Mouse (Mus musculus): Measurements from ENCODE around the gene Tnik. TPM values are rescaled to one million over a fixed set of nuclear protein-coding genes. Genes with fewer than 3 reads are reported as not detected.

Gene Tnik
- total RNA-seq, 1 experiment from 2014 or later = 19.7 TPM

DNA sequence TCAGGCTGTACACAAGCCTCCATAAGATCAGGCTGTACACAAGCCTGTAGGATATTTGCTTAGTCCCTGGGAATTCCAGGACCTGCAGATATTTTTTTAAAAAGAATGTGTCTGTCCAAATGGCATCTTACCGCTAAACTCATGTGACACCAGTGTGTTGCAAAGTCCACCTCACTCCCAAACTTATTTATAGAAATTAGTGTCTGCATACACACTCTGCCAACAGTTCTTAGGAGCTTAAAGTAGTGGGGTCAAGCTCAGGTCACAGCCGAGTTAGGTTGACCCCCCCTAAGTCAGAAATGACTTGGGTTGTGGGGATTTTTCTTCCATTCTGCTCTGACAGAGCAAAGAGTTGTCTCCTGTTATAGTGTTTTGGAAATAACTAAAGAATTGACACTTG, 168.4 kb downstream of the Tnik start:
- no peak for ATAC-seq (replicated peaks; ENCODE audit: insufficient number of reproducible peaks, low FRiP score, low TSS enrichment, poor library complexity, severe bottlenecking)

DNA sequence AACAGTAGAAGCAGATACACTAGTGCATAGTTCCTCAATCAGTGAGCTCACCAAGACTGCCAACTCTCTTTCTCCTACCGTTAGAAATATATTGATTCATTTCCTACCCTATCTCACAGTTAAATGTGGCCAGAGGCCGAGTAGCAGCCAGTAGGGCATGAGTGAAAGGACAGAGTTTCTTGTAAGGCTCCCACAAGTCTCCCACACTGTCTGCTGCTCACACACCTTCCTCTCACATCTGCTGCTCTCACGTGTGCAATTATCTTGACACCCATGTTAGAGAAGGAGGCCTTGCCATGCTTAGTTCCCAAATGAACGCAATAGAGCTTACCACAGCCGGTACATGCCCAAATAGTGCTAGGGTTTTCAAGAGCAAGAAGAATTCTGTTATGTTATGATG, 169.3 kb downstream of the Tnik start:
- no peak for ATAC-seq (replicated peaks; ENCODE audit: insufficient number of reproducible peaks, low FRiP score, low TSS enrichment, poor library complexity, severe bottlenecking)

DNA sequence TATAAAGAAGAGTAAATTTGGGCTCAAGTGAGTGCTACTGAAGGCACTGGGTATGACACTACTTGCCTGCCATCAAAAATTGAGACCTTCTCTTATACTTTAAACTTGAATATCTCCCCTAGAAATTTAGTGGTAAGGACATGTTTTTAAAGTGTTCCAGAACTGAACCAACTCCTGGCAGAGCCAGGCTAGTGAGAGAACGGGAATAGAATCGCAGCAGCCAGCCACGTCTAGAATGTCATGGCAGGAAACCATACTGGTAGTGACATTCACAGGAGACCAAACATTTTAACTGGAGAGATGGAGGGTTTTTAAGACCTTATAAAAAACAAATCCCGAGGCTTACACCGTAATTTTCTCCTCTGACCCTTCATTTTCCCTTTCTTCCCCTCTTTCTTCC, 172.5 kb downstream of the Tnik start:
- ATAC-seq (replicated peaks; ENCODE audit: insufficient number of reproducible peaks, low FRiP score, low TSS enrichment, poor library complexity, severe bottlenecking) = no peak

DNA sequence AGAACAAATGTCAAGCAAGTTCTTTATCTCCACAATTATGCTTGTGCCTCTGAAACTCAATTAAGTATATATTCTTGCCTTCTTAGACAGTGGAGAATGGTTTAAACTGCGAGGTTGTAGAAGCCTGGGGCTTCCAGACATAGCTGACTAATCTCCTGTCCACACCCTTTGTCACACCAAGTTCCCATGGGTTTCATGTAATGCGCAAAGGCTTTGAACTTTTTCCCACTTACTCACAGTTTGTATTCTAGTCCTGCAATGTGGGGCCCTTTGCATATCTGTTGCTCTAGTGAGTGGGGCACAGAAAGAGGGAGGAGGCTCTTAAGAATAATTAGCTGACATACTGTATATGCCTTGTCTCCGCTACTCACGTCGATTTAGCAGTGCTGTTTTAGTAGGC, 174.4 kb downstream of the Tnik start:
- no peak for ATAC-seq (replicated peaks; ENCODE audit: insufficient number of reproducible peaks, low FRiP score, low TSS enrichment, poor library complexity, severe bottlenecking)

DNA sequence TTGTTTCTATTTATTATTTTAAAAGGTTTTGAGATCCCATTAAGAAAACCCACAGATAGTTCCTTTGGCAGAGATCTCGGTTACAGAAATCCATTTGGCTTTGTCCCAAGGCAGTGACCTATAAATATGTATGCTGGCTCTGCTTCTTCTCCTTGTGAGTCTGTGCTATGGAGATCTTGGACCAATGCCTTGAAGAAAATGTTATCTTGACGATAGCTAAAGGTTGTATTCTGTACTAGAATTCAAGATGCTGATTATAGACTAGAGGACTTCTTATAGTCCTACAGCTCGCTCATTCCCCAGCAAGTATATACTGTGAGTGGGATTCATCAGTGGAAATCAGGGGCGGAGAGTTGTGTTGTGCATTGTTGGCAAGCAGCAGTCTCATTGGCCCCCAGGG, 178.5 kb downstream of the Tnik start:
- no peak for ATAC-seq (replicated peaks; ENCODE audit: insufficient number of reproducible peaks, low FRiP score, low TSS enrichment, poor library complexity, severe bottlenecking)

DNA sequence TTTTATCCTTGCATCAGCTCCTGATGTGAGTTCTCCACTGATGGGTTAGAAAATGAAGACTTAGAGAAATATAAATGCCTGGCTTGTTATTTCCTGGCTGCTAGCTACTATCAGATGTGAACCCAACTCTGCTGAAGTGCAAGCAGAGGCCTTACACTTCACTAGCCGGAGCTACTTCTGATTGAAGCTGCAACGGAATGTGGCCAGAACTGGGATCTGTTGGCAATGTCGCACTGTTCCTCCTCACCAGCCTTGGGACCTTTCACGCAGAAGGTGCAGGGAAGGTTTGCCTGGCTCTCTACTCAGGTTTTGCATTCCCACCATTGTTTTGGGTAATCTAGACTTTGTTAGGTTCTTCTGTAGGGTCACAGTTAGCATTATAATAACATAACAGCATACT, 179.1 kb downstream of the Tnik start:
- ATAC-seq (replicated peaks; ENCODE audit: insufficient number of reproducible peaks, low FRiP score, low TSS enrichment, poor library complexity, severe bottlenecking) = no peak

DNA sequence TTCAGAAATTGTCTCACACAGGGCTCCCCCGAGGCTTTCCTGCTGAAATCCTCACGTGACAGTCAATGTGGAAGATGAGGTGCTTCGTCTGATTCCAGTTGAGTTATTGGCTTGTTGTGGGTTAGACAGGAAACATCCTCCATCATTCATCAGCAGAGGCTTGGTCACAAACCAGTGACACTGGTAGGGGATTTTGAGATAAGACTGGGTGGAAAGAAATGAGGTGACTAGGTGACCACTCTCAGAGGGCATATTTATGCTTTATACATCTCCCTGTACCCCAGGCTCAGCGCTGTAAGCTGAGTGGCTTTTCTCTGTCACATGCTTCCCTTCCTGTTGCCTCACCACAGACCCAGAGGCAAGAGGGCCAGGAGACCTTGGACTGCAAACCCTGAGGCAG, 184.9 kb downstream of the Tnik start:
- no peak for ATAC-seq (replicated peaks; ENCODE audit: insufficient number of reproducible peaks, low FRiP score, low TSS enrichment, poor library complexity, severe bottlenecking)

DNA sequence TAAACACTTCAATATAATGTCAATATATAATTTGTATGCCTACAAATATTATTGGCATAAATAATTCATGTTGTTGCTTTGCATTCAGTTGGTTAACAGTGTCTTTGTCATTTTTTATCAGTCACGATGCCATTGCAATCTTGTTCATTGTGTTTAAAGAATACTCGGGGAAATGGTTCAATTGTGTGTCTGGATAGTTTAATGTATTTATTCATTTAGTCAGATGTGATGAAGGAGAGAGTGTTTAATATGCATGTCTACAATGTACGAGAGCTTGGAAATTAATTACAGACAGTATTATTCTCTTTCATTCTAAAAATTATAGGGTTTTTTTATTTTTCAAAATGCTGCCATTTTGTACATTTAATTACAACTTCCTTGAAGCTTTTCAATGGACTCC, 190.4 kb downstream of the Tnik start:
- ATAC-seq (replicated peaks; ENCODE audit: insufficient number of reproducible peaks, low FRiP score, low TSS enrichment, poor library complexity, severe bottlenecking) = no peak

DNA sequence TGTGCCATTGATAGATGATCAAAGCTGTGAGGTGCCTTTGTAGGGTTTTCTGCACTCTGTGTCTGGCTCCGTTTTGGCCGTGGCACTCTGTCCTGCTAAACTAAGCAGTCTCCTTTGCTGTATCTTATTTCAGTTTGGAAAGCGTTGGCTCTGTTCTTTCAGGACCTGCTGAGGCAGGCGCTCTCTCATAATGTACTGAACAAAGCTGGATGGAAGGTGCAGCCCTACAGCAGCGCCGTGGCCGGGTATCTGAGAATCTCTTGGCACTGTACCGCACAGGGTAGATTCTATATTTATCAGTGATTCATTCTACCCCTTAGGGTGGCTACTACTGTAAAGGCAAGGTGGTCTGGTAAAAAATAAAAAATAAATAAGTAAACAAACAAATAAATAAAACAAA, 193.8 kb downstream of the Tnik start:
- no peak for ATAC-seq (replicated peaks; ENCODE audit: insufficient number of reproducible peaks, low FRiP score, low TSS enrichment, poor library complexity, severe bottlenecking)

DNA sequence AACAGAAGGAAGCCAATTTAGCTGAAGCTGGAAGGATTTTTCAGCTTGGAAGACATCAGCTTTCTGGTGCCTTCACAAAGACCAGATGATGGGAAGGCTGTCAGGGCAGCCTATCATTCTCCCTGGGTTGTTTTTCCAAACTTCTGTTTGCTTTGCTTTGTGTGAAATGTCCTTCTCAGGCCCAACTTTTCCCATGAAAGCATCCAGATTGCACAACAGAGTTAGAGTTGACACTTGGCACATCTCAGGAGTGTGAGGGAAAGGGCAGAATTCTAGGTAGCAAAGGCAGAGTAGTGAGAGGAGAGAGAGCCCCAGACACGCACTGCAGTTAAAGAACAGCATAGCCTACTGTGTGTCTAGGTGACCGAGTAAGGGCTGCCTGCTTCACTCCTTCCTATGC, 194.5 kb downstream of the Tnik start:
- ATAC-seq (replicated peaks; ENCODE audit: insufficient number of reproducible peaks, low FRiP score, low TSS enrichment, poor library complexity, severe bottlenecking) = no peak

DNA sequence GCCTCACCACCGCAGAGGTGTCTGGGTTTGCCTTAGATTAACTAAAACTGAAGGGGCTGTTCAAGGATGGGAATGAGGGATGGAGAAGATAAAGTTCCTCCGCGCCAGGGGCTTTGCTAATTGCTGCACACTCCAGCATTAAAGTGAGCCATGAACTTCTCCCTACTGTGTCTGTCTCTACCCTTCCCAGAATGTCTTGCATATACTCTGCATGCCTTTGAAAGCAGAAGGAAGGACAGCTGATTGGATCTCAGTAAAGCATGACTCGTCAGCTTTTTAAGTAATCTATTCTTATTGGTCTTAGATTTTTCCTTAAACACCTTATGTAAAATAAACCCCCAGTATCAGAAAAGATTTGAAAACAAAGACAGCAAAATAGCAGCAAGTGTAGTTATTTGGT, 203.7 kb downstream of the Tnik start:
- ATAC-seq (replicated peaks; ENCODE audit: insufficient number of reproducible peaks, low FRiP score, low TSS enrichment, poor library complexity, severe bottlenecking) = no peak

DNA sequence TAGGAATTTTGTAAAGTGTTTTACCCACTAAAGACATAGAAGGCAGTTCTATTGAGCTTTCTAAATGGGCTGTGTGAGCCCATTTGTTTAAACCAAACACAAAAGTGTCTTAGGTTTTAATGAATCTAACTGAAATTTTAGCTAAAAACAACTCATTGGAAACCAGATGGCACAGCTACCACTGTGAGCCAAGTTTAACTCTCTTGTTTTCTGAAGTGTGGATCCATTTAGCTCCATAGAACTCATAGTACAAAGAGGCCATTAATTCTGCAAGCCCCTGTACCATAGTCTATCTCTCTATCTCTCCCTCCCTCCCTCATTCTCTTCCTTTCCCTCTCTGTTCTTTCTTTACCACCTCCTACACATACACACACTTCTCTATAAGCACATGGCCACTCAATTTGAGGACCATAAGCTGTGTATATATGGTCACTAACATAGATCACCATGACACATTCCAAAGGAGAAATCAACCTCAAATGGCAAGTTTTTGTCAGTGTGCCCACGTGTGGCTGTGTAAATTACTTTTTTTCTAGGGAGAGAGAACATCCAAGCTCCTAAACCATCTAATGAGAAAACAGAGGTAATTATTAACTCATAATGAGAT, 204.2 kb downstream of the Tnik start:
- no peak for ATAC-seq (replicated peaks; ENCODE audit: insufficient number of reproducible peaks, low FRiP score, low TSS enrichment, poor library complexity, severe bottlenecking)

DNA sequence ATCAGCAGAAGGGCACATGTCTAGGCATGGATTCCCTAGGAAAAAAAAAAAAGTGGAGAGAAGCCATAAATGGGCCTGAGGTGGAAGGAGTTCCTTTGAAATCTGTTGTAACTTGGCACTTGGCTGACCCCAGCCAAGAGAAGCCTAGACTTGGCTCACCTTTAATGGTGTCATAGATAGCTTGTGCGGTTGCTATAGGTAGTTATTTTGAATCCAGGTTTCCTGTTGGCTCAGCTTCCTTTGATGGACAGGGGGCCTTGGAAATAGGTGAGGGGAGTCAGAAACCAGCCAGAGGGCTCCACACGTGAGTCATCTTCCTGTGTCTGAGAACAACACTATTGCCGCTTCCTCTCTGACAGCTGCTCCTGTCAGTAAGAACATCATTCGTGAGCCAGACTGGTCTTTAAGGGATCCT, 204.9 kb downstream of the Tnik start:
- ATAC-seq (replicated peaks; ENCODE audit: insufficient number of reproducible peaks, low FRiP score, low TSS enrichment, poor library complexity, severe bottlenecking) = no peak

DNA sequence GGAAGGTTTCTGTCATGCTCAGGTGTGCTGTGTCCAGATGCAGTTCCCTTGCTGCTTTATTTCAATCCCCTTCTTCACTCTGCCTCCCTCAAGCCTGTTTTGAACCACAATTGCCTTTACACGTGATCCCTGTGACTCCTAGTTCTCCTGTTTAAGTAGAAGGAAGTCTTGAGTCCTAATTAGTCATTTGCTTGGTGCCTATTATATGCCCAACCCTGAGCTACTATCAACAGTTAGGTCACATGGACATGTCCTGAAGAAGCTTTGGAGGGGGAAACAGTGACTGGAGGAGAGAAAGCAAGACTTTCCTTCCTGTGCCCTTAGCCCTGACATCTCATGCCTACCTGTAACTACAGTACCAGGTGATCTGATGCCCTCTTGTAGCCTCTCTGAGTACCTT, 210.4 kb downstream of the Tnik start:
- ATAC-seq (replicated peaks; ENCODE audit: insufficient number of reproducible peaks, low FRiP score, low TSS enrichment, poor library complexity, severe bottlenecking) = no peak

DNA sequence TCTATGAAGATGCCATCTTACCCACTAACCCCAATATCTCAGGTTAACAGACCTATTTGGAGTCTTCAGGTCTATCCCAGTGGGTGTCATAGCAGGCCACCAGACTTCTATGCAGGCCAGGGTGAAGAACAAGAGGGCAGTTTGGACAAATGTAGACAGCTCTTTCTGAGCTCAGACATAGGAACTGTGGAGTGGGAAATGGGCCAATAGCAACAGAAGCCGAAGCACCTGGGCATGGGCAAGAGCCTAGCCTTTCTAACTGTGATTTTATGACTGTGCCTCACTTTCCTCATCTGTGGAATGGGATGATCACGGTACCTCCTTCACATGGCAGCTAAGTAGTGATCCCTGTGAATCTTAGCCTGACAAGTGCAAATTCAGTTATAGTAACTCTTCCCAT, 214.4 kb downstream of the Tnik start:
- ATAC-seq (replicated peaks; ENCODE audit: insufficient number of reproducible peaks, low FRiP score, low TSS enrichment, poor library complexity, severe bottlenecking) = no peak

DNA sequence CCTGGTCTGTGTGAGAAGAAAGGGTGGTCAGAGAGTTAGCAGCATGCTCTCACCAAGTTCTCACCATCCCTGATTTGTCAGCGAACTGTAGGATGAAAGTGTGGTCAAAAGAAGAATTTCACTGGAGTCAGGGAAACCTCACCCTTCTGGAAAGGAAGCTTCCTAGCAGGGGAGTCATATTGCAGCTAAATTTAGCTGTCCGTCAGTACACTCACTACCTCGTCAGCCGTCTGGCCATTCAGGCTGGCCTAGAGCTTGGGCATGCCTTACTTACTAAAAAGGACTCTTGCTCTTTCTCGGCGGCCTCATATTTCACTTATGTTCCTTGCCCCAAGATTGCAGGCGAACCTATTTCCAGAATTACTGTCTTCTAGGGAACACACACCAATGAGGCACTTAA, 222.7 kb downstream of the Tnik start:
- no peak for ATAC-seq (replicated peaks; ENCODE audit: insufficient number of reproducible peaks, low FRiP score, low TSS enrichment, poor library complexity, severe bottlenecking)

DNA sequence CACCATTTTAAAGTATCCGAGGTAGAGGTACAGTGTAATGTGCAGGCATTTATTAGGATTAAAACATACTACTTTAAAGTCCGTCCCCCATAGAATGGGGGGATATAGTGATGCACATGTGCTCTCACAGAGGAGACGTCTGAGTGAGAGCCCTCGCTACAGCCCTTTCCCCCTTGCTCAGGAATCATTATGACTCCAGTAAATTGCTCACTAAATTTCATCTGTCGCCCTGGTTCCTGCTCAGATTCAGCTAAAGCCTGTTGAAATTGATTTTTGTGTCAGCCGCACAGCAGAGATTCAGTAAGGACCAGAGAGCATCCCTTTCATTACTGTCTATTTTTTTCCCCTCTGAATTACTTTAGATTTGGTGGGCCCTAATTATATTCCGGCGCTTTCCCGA, 224.4 kb downstream of the Tnik start:
- no peak for ATAC-seq (replicated peaks; ENCODE audit: insufficient number of reproducible peaks, low FRiP score, low TSS enrichment, poor library complexity, severe bottlenecking)

DNA sequence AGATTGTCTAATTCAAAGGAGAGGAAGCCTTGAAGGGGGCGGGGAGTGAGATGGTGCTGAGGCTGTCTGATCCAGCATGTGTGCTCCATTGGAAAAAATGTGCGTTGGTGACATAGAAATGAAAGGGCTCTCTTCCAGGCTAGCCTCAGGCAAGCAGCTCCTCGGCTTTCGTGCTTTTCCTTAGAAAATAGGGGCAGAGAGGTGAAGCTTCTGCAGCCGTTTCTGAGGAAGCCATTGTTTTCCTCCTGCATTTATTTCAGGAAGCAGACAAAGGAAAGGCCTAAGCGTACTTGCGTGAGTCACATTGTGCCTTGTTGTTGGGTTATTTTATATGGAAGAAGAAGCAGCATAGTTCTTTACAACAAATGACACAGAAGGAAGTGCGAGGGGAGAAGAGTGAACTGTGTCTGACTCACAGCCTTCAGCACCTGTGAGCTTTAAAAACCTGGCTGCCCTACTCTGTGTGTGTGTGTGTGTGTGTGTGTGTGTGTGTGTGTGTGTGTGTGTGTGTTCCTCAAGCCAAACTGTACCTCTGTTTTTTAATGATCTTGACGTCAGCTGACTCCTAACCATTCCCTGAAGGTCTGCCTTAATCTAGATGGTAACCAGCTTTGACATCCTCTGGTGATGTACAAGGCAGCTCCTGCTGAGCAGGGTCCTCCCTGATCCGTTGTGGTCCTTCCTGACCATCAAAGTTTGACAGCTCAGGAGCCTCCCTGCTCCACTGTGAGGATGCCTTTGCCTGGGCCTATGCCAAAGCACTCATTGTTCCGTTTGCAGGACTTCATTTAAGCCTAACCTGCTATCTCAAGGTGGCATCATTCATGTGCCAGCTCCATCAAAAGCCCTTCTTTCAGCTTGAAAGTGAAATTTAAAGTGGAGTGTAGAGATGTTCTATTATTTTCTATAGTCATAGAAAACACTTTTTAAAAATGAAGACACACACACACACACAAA, 228.3 kb downstream of the Tnik start:
- ATAC-seq (replicated peaks; ENCODE audit: insufficient number of reproducible peaks, low FRiP score, low TSS enrichment, poor library complexity, severe bottlenecking) = no peak

DNA sequence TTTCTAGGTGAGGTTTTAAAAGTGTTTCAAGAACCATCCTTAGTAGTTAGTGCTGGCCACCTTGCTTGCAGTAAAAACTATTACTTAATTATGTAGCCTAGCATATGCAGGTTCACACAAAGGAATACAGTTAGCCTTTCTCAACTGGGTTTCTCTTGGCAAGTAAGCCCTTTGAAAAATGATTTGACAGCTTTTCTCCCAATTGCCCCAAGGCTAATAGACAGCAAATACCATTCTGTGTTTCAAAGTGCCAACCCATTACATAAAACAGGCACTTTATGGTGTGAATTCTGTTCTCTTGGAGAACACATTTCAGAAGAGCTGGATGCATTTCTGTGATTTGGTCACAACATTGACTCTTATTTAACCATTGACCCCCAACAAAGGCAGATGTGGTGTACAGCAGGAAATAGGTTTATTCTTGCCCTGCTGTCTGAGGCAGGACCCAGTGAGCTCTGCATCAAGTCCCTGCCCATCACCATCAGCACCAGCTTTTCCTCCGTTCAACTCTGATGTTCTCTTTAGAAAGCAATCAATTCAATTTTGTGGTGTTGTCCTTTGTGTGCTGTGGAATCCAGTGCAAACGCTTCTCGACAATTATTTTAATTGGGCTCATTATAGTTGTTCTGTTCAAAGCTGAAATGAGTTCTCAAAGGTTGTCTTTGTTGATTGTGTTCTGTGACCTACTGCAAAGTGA, 233.9 kb downstream of the Tnik start:
- no peak for ATAC-seq (replicated peaks; ENCODE audit: insufficient number of reproducible peaks, low FRiP score, low TSS enrichment, poor library complexity, severe bottlenecking)

DNA sequence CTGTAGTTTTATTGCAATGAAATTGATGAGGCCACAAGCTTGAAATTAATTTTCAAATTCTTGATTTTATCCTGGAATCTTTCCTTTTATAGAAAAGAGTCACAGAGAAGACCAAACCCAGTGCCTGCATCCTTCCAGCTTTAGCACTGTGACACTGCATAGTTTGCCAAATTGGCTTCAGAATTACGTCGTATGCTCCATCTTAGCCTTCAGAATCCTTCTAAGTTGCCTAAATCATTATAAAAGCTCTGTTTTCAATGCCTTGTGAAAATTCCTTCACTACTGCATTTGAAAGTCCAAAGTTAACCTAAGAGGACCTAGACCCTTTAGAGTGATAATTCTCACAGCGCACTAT, 234.5 kb downstream of the Tnik start:
- ATAC-seq (replicated peaks; ENCODE audit: insufficient number of reproducible peaks, low FRiP score, low TSS enrichment, poor library complexity, severe bottlenecking) = no peak

All from monocyte, adult 5-6 weeks (primary cell).